Mouse (Mus musculus) kidney, adult 11 months (tissue): ENCODE measurements around the gene Lsm14b.

ENCODE experiments used
- DNase-seq: peaks from one replicate; pipeline ENCODE4 v3.0.0; 2022

The Lsm14b gene

DNA sequence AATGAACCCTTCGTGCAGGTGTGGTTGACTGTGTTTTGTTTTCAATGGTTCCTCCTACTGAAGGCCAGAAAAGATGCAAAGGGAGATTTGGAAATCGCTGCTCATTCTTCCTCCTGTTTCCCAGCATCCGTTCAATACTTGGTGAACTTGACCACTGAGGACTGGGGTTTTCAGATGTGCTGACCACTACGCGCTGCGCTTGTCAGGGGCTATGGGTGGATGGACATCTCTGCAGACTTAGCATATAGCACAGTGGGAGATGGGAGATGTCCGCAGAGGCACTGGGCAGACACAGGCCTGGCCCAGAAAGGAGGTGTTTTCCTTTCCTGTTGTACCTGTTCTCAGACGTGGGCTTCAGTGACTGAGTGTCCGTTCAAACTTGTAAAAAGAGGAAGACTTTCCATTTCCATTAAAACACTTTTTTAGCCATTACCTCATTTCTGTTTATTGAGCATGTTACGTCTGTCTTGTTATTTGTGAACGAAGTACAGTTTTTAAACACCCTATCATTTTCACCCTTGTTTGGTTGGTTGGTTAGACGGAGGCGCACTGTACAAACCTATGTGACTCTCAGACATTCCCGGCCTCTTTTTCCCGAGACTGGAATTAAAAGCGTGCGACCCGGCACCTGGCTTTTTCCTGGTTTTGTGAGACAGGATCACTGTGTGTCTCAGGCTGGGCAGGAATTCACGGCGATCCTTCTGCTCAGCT lies 45.1 kb downstream of the Lsm14b start:
- DNase-seq: no peak

DNA sequence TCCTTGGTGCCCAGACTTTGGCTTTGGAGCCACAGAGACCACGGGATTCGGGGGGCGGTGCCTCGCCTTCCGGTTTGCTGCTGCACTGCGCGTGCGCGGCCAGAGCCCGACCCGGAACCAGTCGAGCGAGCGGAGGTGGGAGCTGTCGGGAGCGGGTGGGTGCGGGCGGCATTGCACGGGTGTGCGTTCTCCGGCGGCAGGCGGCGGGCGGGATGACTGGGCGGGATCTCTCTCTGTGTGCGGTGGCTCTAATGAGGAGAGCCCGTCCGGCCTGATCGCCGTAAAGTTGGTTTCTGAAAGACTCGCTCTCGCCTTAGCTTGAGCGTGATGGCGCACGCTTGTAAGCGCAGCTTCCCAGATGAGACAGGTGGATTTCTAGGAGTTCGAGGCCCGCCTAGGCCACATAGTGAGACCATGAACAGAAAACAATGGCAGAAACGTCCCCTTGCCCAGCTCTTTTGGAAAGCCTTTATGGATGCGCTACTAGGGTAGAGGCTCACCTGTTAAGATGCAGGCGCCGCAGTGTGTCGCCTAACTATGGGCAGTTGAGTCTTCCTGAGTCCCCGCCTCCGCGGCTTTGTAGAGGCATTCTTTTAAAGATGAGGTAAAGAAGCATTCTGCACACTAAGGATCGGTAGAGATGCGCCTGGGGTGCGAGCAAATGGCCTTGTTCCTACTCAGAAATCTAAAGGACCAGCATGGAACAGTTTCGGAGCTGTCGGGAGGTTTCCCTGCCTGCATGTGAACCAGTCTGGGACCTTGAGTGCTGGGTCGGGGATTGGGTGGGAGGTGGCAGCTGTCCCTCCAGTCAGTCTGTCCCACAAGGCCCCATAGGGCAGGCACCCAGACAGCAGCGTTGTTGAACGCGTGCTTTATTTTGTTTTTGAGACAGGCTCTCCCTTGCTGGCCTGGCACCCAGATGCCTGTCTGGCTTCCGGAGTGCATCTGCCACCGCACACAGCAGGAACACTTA lies 46.0 kb downstream of the Lsm14b start, which contains the start of gene Mtg2:
TSS of gene Mtg2 (plus strand) at position 108 of the 973 bp plus-strand sequence.
- peak; percentile 93 for DNase-seq

DNA sequence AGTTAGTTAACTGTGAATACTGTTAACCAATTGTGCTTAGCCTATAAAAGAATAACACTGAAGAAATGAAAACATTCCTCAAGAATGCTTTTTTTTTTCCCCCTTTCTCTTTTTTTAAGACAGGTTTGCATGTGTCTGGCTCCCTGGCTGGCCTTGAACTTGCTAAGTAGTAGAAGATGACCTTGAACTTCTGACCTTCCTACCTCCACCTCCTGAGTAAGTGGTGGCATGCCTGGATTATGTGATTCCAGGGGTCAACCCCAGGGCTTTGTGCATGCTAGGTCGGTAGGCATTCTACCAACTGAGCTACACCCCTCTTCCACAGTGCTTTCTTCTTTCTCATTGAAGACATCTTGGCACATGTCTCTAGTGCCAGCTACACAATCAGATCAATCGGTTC lies 46.9 kb downstream of the Lsm14b start:
- no peak for DNase-seq

DNA sequence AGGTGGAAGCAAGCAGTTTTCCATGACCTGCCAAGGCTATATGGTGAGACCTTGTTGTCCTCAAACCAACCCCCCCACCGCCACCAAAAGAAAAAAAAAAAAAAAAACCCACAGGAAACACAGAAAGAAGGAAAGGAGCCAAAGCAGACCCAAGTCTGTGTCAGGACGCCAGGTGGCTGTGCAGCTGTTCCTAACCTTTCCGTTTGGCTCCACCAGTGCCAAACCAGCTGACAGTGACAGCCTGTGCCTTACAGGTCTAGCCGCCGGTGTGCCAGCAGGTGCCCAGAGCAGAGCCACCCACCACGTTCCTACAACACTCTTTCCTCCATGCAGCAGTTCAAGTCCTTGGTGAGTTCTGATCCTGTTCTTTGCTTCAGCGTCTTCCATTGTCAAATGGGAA lies 48.1 kb downstream of the Lsm14b start:
- no peak for DNase-seq

DNA sequence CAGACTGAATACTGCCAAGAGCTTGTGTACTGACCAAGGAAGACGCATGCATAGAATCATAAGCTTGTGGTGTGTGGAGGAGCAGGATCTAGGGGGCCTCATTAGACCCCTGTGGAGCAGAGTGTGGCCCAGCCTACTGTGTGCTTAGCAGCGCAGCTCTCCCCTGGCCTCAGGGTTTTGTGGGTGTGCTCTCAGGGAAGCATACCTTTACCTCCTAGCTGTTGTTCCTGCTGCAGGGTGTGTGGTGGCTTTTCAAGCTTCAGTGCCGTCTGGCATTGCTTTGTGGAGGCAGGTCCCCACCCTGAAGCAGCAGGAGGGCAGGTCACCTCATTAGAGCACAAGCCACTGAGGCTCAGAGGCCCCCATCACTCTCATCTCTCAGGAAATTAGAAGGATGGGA lies 52.8 kb downstream of the Lsm14b start:
- no peak for DNase-seq

DNA sequence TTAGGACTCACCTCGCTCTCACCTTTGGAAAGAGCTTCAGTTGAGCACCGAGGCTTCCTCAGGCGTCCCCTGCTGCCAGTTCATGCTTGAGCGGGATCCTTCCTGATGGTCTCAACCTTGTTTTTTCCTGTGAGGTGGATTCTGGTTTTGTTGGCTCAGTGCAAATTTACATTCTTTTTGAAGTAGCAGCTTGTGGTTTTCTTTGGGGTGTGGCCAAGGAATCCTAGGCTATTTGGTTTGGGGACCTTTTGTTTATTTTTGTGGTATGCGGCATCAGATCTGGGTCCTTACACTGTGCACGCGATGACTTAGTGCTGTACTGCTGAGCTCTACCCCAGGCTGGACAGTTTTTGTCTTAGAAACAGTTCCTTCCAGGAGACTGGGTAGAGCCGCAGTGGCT lies 55.9 kb downstream of the Lsm14b start:
- DNase-seq: no peak

DNA sequence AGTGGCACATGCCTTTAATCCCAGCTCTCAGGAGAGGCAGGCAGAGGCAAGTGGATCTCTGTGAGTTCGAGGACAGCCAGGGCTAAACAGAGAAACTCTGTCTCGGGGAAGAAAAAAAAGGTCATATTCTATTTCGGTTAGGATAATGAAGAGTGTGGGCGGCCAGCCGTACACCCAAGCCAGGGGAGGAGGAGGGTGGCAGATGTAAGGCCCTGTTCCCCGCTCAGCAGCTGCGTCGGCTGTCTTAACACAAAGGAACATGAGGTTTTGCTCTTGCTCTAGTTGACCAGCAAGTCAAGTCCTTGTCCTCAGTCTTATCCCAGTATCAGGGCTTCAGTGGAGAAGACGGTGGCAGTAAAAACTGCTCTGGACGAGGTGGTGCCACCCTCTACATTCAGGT lies 58.3 kb downstream of the Lsm14b start:
- DNase-seq: no peak

DNA sequence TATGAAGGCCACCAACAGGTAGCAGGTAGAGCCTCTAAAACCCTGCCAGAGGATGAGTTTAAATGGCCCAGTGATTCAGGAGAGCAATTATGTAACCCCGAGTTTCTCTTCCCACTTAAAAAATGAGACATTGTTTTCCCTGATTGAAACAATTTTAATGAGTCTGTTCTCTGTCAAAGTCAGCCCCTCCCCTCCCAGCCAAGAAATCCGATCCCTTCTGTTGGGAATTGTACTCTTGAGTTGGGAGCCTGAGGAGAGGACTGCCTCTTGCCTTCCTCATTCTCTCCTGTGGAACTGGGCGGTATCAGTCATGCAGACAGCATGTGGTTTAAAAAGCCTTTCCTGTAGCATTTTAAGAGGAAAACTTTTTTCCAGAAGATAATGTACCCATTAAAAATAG lies 59.8 kb downstream of the Lsm14b start:
- no peak for DNase-seq
